Mouse (Mus musculus) myocyte (in vitro differentiated cells): ENCODE data around the gene Map3k20.

ENCODE experiments used
- CEBPB ChIP-seq: IDR thresholded peaks from 2 replicates; pipeline ENCODE4 v1.6.1; 2011; ENCODE audit warnings: mild to moderate bottlenecking, moderate library complexity; ENCODE audit not compliant: poor library complexity, insufficient read depth, severe bottlenecking
- MYOD1 ChIP-seq, 3 experiments: IDR thresholded peaks; one replicate each; pipeline ENCODE4 v1.6.1; 2011; ENCODE audit warnings: control low read depth in 2 of 3, low read depth in 2 of 3, mild to moderate bottlenecking in 2 of 3, moderate library complexity in 1 of 3; ENCODE audit not compliant: insufficient read length in 2 of 3, control insufficient read depth in 1 of 3
- MYOG ChIP-seq, 3 experiments: IDR thresholded peaks; one replicate each; pipeline ENCODE4 v1.6.1; 2011; ENCODE audit warnings: control low read depth in 2 of 3, low read depth in 2 of 3, mild to moderate bottlenecking in 2 of 3; ENCODE audit not compliant: insufficient read length in 2 of 3, control insufficient read depth in 1 of 3, insufficient read depth in 1 of 3
- POLR2A ChIP-seq: IDR thresholded peaks from one replicate; pipeline ENCODE4 v1.6.1; 2011; ENCODE audit warnings: low read depth, mild to moderate bottlenecking, control low read depth, moderate library complexity; ENCODE audit not compliant: insufficient read length
- POLR2AphosphoS2 ChIP-seq: IDR thresholded peaks from one replicate; pipeline ENCODE4 v1.6.1; 2011; ENCODE audit warnings: low read depth, control low read depth; ENCODE audit not compliant: insufficient read length
- TCF12 ChIP-seq: IDR thresholded peaks from one replicate; pipeline ENCODE4 v1.6.1; 2011; ENCODE audit warnings: mild to moderate bottlenecking, control low read depth; ENCODE audit not compliant: poor library complexity, insufficient read depth, severe bottlenecking
- TCF3 ChIP-seq: IDR thresholded peaks from one replicate; pipeline ENCODE4 v1.6.1; 2011; ENCODE audit warnings: low read depth, control low read depth; ENCODE audit not compliant: insufficient read length
- USF1 ChIP-seq: IDR thresholded peaks from one replicate; pipeline ENCODE4 v1.6.1; 2011; ENCODE audit warnings: low read depth, mild to moderate bottlenecking, control low read depth, moderate library complexity

DNA sequence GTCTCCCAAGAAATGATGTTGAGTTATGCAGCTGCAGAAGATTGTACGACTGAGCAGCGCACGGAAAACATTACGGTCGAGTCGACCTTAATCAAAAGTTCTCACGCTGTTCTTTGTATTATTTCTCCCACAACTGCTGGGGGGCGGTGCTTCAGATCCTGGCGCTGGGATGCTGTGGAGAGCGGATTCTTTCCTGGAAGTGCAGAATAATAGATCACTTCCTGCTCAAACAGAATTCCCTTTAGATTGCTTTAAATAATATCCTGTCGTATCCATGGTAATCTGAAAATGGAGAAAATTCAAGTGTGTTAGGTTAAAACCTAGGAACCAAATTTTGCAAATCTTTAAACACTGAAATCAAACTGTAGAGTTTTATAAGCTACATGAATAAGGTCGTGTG lies 39.0 kb downstream of the Map3k20 start:
- TF ChIP-seq POLR2A, result no peak
- TF ChIP-seq TCF3, result no peak
- TF ChIP-seq POLR2AphosphoS2, result no peak
- no peak for TF ChIP-seq TCF12
- TF ChIP-seq CEBPB, result no peak
- TF ChIP-seq MYOD1 (IDR thresholded peaks at IDR 0.05; ENCODE audit: control insufficient read depth in 1 of 3, insufficient read length in 2 of 3, low read depth in 2 of 3), result no peak
- no peak for TF ChIP-seq MYOG (IDR thresholded peaks at IDR 0.05; ENCODE audit: control insufficient read depth in 1 of 3, insufficient read depth in 1 of 3, insufficient read length in 2 of 3, low read depth in 2 of 3)
- TF ChIP-seq USF1, result no peak
